Mouse (Mus musculus) mouse trophoblast stem cell (cell line): ENCODE results near the gene Car6.

Experiments used
- in situ Hi-C, 2 experiments: fragments of 300-500 bp; cut with MseI, MboI; formaldehyde crosslinking; loops; 2 replicates in 1 of 2; 3 replicates in 1 of 2; pipeline ENCODE4 v1.15.1; 2025

The Car6 gene

GRCm38 (mm10) chr4:150201232-150201631, at the start of gene Car6:
TSS of gene Car6 (minus strand) at chr4:150201332.
- in situ Hi-C loops, result no loop called here

GRCm38 (mm10) chr4:150249731-150250270, 48.7 kb upstream of the Car6 start:
- in situ Hi-C loops, result no loop called here

- in situ Hi-C loops, result no loop called here
Observed at GRCm38 (mm10) chr4:150248917-150249316, 47.8 kb upstream of the Car6 start.

GRCm38 (mm10) chr4:150248009-150248408, 46.9 kb upstream of the Car6 start:
- in situ Hi-C loops, result no loop called here

- in situ Hi-C loops, result no loop called here
Observed at GRCm38 (mm10) chr4:150245876-150246275, 44.7 kb upstream of the Car6 start.

GRCm38 (mm10) chr4:150242745-150243144, 41.6 kb upstream of the Car6 start:
- in situ Hi-C loops, result no loop called here

- in situ Hi-C loops, result no loop called here
Observed at GRCm38 (mm10) chr4:150241708-150242107, 40.6 kb upstream of the Car6 start.

- in situ Hi-C loops, result no loop called here
Observed at GRCm38 (mm10) chr4:150240381-150240886, 39.3 kb upstream of the Car6 start.

- in situ Hi-C loops, result no loop called here
Observed at GRCm38 (mm10) chr4:150239951-150240368, 38.8 kb upstream of the Car6 start.

GRCm38 (mm10) chr4:150239503-150239902, 38.4 kb upstream of the Car6 start:
- in situ Hi-C loops, result no loop called here

- in situ Hi-C loops, result no loop called here
Observed at GRCm38 (mm10) chr4:150239087-150239480, 38.0 kb upstream of the Car6 start.

GRCm38 (mm10) chr4:150238433-150239086, 37.4 kb upstream of the Car6 start:
- in situ Hi-C loops, result no loop called here

GRCm38 (mm10) chr4:150237636-150238361, 36.7 kb upstream of the Car6 start:
- in situ Hi-C loops, result no loop called here

- in situ Hi-C loops, result no loop called here
Observed at GRCm38 (mm10) chr4:150236521-150237481, 35.7 kb upstream of the Car6 start, which contains the start of gene Eno1. TSS of gene Eno1 (plus strand) at chr4:150236721.

GRCm38 (mm10) chr4:150236031-150236430, 34.9 kb upstream of the Car6 start:
- in situ Hi-C loops, result no loop called here

GRCm38 (mm10) chr4:150235585-150235984, 34.5 kb upstream of the Car6 start:
- in situ Hi-C loops, result no loop called here

- in situ Hi-C loops, result no loop called here
Observed at GRCm38 (mm10) chr4:150234599-150235327, 33.6 kb upstream of the Car6 start.

GRCm38 (mm10) chr4:150231871-150232270, 30.7 kb upstream of the Car6 start:
- in situ Hi-C loops, result no loop called here

- in situ Hi-C loops, result no loop called here
Observed at GRCm38 (mm10) chr4:150230460-150231407, 29.6 kb upstream of the Car6 start.
